Mouse (Mus musculus): ENCODE measurements around the gene Ttll12.

Ttll12 gene

DNA sequence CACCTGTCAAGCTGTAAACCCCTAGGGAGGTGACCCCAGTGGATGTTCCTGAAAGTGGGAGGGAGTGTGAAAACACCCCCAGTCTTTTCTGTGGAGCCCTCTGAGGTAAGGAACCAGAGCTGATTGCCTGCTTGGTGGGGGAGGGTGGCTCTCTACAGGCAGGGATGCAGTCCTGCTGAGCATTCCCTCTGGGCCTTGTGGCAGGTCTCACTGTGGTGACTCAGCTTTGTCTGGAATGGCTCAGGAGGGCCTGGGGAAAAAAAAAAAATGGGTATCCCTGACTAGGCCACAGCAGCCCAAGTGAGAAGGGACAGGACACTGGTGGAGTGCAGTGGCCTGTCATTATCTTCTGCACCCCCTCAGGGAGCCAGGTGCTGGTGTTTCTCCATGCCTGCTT, 1.8 kb downstream of the Ttll12 start:
- no peak for DNase-seq

DNA sequence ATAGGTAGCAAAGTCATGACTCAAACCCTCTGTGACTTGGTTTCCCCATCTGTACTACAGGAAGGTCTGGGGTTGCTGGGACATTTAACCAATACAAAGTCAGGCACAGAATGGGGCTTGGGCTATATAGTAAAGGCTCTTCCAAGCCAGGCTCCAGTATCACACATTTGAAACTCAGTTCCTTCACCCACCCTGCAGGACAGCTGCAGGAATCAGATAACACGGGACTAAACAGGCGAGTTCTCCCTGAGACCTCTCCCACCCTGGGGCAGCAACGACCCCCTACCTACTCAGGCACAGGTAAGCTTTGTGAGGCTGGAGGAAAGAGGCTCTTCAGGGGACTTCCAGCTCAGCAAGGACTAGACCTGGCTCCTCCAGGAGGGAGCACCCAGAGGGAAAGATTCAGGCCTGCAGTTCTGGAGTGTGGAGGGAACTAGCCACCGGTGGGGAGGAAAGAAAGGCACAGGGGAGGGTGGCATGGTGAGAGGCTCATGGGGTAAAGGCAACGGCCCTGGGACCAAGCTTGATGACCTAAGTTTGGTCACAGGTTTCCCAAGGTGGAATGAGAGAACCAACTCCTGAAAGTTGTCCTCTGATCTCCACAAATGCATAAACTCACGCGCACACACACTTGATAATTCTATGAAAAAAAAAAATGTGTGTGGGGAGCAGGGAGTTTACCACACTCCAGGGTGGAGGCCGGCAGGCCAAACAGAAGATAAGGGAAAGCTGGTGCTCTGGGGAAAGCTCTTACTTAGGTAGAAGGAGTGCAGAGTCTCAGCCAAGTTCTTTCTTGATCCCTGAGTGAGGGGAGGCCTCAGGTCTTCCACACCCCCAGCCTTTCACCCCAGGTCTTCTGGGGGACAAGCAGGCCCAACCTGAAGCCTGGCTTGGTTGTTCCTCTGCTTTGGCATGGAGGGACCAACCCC, 2.4 kb downstream of the Ttll12 start:
- DNase-seq = no peak

DNA sequence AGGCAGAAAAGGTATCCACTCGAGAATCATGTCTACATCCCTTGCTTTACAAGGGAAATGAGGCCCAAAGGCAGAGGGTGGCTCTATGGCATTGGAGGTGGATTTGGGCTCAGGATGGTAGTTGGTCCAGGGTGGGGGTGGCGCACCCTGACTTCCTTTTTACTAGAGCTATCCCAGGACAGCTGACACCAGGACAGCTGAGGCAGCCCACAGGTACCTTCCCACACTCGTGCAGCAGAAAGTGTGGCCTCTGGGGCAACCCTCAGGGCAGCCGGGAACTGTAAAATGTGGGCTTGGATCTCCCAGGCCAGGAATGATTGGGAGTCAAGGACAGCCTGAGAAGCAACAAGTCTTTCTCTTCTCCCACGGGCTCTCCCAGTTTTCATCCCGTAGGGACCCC, 3.2 kb downstream of the Ttll12 start:
- DNase-seq = no peak

DNA sequence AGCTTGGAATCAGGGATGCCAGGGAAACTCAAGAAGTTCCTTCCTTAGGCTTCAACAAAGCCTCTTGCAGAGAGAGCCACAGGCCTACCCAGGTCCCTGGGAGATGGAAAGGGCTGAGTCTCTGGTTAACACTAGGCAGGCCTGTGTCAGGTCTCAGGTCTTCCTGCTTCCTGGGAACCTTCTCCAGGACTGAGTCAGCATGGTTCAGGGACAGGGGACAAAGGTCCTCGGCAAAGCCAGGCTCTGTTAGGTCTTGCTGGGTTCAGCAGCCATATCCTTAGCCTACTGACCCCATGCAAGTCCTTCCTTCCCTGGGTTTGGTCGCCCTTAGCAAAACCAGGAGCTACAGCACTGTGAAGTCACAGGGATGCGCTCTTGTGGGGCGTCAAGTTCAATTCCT, 4.1 kb downstream of the Ttll12 start:
- no peak for DNase-seq

GRCm38 (mm10) chr15:83584741-83585220, 10.2 kb downstream of the Ttll12 start:
- DNase-seq = no peak

DNA sequence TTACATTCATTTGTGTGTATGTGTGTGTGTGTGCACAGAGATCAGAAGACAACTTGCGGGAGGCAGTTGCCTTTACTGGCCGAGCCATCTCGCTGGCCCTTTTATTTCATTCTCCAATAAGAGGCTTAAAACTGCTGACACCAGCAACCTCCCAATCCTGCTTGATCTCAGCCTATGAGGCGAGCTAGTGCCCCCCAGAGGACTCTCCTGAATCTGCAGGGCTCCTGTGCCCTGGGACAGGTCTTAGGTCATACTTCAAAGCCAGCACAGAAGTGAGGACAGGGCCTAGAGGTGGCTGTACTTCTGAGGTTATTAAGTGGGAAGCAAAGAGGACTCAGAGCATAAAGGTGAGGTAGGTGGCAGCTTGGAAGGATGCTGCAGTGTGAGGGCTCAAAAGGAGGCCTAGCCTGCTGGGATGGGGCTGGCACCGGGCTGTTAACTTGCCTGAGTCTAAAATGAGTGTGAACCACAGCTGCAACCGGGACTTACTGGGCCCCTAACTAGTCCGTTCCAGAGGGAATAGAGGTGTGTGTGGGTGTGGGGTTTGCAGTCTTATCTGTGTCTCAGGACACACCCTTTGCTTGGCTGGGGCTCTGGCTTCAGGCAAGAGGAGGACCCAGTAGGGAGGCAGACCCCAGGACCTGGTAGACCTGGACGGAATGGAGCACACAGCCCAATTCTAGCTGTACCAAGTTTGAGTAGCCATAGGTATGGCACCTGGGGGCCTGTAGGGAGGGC, 11.4 kb downstream of the Ttll12 start:
- peak; percentile 53 to 76 for DNase-seq

GRCm38 (mm10) chr15:83582931-83583330, 12.0 kb downstream of the Ttll12 start:
- no peak for DNase-seq

GRCm38 (mm10) chr15:83576651-83577050, 18.3 kb downstream of the Ttll12 start:
- DNase-seq = no peak

GRCm38 (mm10) chr15:83575543-83575942, 19.4 kb downstream of the Ttll12 start:
- no peak for DNase-seq

- DNase-seq = peak; percentile 68 to 82
Observed at GRCm38 (mm10) chr15:83574731-83575351, 20.1 kb downstream of the Ttll12 start.

GRCm38 (mm10) chr15:83573606-83574005, 21.4 kb downstream of the Ttll12 start:
- no peak for DNase-seq

- no peak for DNase-seq
Observed at GRCm38 (mm10) chr15:83572132-83572531, 22.8 kb downstream of the Ttll12 start.

GRCm38 (mm10) chr15:83571636-83572035, 23.3 kb downstream of the Ttll12 start:
- no peak for DNase-seq

DNA sequence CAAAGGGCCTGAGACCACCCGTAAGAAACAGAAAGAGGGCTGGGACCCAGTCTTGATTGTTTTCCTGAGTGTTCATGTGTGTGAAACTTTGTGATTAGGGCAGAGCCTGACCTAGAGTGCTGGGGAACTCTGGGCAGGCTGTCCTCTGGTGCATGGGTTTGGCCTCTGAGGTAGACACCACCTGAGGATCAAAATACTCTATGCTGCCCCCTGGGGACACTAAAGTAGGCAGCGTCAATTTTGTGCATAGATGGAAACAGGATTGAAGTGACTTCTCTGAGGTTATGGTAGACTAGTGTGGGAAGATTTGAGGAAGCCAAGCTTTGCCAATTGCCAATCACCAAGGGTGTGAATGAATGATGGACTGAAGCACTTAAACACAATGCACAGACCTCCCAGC, 24.3 kb downstream of the Ttll12 start:
- no peak for DNase-seq

DNA sequence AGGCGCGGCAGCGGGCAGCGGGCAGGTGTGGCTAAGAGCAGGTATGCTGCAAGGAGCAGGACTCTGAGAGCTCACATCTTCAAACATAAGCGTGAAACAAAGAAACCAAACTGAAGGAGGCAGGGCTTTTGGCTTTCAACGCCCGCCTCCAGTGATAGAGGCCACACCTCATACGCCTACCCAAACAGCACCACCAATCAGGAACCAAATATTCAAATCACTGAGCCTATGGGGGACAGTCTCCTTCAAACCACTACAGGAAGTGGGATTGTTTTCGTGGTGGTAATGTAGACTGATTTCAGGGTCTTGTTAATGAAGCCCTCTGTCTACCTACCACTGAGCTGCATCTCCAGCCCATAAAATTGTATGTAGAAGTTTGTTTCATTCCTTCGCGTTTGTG, 25.3 kb downstream of the Ttll12 start:
- peak in 1 of 2 experiments; percentile 25 for DNase-seq

GRCm38 (mm10) chr15:83568544-83568943, 26.4 kb downstream of the Ttll12 start:
- no peak for DNase-seq

DNA sequence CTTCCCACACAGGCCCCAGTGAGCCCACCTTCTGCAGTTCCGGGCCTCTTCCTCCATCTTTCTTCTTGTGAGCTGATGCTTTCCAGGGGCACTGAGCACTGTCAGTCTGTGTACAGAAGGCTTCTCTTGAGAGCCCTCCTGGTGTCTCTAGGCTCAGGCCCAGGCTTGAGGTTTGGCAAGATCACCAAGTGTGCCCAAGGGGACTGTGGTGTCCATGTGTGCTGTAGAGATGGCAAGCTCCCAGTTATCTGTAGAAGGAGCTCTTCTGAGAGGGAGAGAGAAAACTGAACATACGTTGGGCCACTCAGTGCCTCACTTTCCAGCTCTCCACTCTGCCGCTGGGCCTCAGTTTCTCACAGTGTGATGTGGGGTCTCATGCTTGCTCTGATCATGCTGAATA, 27.2 kb downstream of the Ttll12 start:
- DNase-seq = no peak

DNA sequence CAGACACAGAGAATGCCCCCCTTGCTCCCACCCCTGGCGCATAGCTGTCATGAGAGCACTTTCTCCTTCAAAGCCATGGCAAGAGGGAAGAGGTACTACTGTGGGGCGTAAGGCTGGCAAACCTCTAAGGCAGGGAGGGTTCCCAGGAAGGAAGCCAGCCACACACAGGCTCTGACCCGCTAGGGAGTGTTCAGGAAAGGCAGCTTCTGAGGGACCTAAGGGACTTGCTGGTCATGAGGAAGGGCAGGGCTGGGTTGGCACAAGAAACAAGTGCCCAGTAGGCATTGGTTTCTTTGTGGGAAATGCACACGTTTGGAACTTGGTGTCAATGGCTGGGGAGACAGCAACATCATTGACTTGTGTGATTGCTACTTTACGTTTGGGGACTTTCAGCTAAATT, 29.0 kb downstream of the Ttll12 start:
- DNase-seq = no peak

GRCm38 (mm10) chr15:83565434-83565833, 29.5 kb downstream of the Ttll12 start:
- DNase-seq = peak in 1 of 2 experiments; percentile 22

GRCm38 (mm10) chr15:83563857-83564651, 30.9 kb downstream of the Ttll12 start:
- DNase-seq = peak; percentile 57 to 64

- peak; percentile 81 for DNase-seq
Observed at GRCm38 (mm10) chr15:83563327-83563856, 31.6 kb downstream of the Ttll12 start, which contains the start of the genes Tspo and Mcat. Gene Tspo, plus strand, starts transcription at chr15:83563592. Gene Mcat, minus strand, starts transcription at chr15:83563787.

Measured in lung, postnatal 4 days (tissue).